Mouse (Mus musculus) heart, postnatal 0 days (tissue): Measurements from ENCODE around the gene Zfp609. TPM values are rescaled to one million over a fixed set of nuclear protein-coding genes. Genes with fewer than 3 reads are reported as not detected.

Experiments used
- ATAC-seq: fragments of 200-750 bp; cut with Nextera tagmentation; 2 replicates; pipeline ENCODE4 v1.8.0; 2017; ENCODE audit warnings: low read depth, moderate number of reproducible peaks, moderate library complexity; ENCODE audit not compliant: insufficient read depth
- DNase-seq: peaks from one replicate; pipeline ENCODE4 v3.0.0-alpha.2; 2016; ENCODE audit warnings: low spot score
- H3K27ac ChIP-seq: fragments of 300-500 bp; sonication (generic); 2 replicates; pipeline ENCODE4 v1.5.1; 2014; ENCODE audit warnings: low read depth, mild to moderate bottlenecking
- H3K27me3 ChIP-seq: fragments of 300-500 bp; sonication (generic); 2 replicates; pipeline ENCODE4 v1.6.1; 2014; ENCODE audit warnings: low read length, mixed read lengths; ENCODE audit not compliant: control insufficient read depth, insufficient read depth
- H3K36me3 ChIP-seq: fragments of 300-500 bp; sonication (generic); replicated peaks from 2 replicates; pipeline ENCODE4 v1.6.1; 2014; ENCODE audit warnings: low read length, mixed read lengths; ENCODE audit not compliant: control insufficient read depth, insufficient read depth
- H3K4me1 ChIP-seq: fragments of 300-500 bp; sonication (generic); 2 replicates; pipeline ENCODE4 v1.6.1; 2014; ENCODE audit warnings: antibody characterized with exemption; ENCODE audit not compliant: control insufficient read depth, insufficient read depth
- H3K4me2 ChIP-seq: fragments of 300-500 bp; sonication (generic); 2 replicates; pipeline ENCODE4 v1.6.1; 2014; ENCODE audit warnings: low read depth, mild to moderate bottlenecking, low read length, moderate library complexity
- H3K4me3 ChIP-seq: fragments of 300-500 bp; sonication (generic); 2 replicates; pipeline ENCODE4 v1.5.1; 2014; ENCODE audit warnings: low read depth, low read length
- H3K9ac ChIP-seq: fragments of 300-500 bp; sonication (generic); replicated peaks from 2 replicates; pipeline ENCODE4 v1.6.1; 2014; ENCODE audit warnings: low read depth, low read length, mixed read lengths
- H3K9me3 ChIP-seq: fragments of 300-500 bp; sonication (generic); replicated peaks from 2 replicates; pipeline ENCODE4 v1.6.1; 2016; ENCODE audit warnings: low read length; ENCODE audit not compliant: control insufficient read depth
- CTCF ChIP-seq: IDR thresholded peaks from 2 replicates; pipeline ENCODE4 v1.5.1; 2016; ENCODE audit warnings: antibody characterized with exemption, control low read depth, low read depth
- EP300 ChIP-seq: IDR thresholded peaks from 2 replicates; pipeline ENCODE4 v1.6.1; 2016; ENCODE audit warnings: antibody characterized with exemption, low read depth
- WGBS: fragments of 180-500 bp; shearing (Covaris S2); extraction: QIAGEN DNeasy Blood & Tissue Kit; methylation state at CpG from one replicate; pipeline ENCODE4 v1.1.7; 2014; 5-methylcytosine and 5-hydroxymethylcytosine counted together
- polyA plus RNA-seq: library from polyadenylated mRNA; unstranded; fragments of >200 nt; fragmentation: Nextera tagmentation; extraction: Ambion mirVana; gene quantifications from 2 replicates; pipeline ENCODE4 v1.2.1, GENCODE M21; 2015
- total RNA-seq: library from RNA; depleted of rRNA; stranded (reverse); fragments of >200 nt; gene quantifications from 2 replicates; pipeline ENCODE4 v1.2.3, GENCODE M21; 2014; ENCODE audit warnings: low replicate concordance

Zfp609 gene
- total and polyA plus RNA-seq, 2 experiments from 2014 or later = 2.9 to 7.6 TPM

DNA sequence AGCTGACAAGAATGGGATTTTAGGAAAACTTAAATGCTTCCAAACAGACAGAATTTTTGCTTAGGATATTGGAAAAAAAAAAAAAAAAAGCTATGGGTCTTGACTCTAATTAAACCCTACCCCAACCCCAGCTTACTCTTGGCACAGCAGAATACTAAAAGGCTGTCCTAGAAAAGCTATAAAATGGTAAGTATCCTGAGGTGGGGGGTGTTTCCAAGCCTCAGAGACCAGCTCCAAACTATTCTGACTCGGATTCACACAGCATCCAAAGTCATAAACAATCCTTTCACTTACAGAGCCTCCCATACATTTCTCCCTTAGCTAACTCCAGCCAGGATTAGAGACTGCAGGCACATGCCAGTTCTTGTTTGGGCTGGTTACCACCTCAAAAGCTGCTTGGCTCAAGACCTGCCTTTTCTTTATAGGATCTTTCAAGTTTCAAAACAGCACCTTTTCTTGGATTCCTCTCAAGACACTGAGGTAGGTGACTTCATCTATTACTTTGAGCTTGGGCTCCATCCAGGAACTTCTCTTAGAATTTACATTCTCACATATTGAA, 50.4 kb downstream of the Zfp609 start:
- no peak overlapping the region for H3K4me2 ChIP-seq
- no peak overlapping the region for H3K4me3 ChIP-seq
- H3K9ac ChIP-seq = no peak overlapping the region
- TF ChIP-seq CTCF = no peak
- TF ChIP-seq EP300 = no peak
- peaks cover 6% of the 10 kb centered on the region for H3K4me1 ChIP-seq
- no peak overlapping the region for H3K27ac ChIP-seq
- 0 out of 2 replicates have a peak, but pooled peaks cover 4% of the 10 kb centered on the region for H3K36me3 ChIP-seq
- no peaks in the 10 kb centered on the region for H3K27me3 ChIP-seq
- ATAC-seq (no peak), DNase-seq (no peak)
- WGBS = 23% methylated on average over 1 of the region's 1 CpGs
- peaks cover 5% of the 10 kb centered on the region; the same call in 1 of the 2 replicates for H3K9me3 ChIP-seq

DNA sequence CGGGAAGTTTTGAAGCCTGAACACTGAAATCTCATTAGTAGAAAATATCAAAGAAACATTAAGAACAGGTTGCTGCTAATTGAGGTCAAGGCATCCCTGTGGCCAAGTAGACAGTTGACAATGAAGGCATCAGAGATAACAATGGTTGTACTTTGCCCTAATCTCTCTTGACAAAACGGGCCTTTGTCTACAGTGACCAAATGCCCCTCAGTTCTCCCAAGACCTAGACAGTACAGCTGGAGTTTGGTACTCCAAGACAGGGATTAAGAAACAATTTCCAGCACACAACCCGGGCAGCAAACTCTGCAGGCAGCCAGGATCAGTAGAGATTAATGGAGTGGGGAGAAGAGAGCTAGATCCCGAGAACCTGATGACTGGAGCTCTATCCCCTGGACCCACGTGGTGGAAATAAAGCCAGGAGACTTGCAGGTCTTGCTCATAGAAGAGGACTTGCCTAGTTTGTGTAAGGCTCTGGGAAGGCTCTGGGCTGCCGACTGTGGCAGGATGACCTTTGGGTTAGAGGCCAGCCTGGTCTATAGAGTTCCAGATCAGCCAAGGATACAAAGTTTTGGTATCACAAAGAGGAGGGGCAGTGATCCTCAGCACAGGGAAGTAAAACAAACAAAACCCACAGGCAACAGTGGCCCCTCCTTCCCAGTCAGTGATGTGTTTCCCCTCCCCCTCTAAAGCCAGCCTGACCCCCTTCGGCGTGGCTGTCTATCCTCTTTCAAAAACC, 51.1 kb downstream of the Zfp609 start:
- 40% methylated on average over 8 of the region's 8 CpGs for WGBS
- TF ChIP-seq CTCF (no peak), EP300 (no peak)
- no peak for ATAC-seq

GRCm38 (mm10) chr9:65773783-65774182, 53.6 kb downstream of the Zfp609 start:
- TF ChIP-seq CTCF (no peak), EP300 (no peak)
- Histone ChIP-seq H3K9ac (no peak overlapping the region), H3K4me3 (no peak overlapping the region), H3K27me3 (no peaks in the 10 kb centered on the region), H3K4me2 (no peak overlapping the region), H3K9me3 (peaks cover 5% of the 10 kb centered on the region; the same call in 1 of the 2 replicates), H3K27ac (no peak overlapping the region), H3K4me1 (peaks cover 6% of the 10 kb centered on the region), H3K36me3 (0 out of 2 replicates have a peak, but pooled peaks cover 4% of the 10 kb centered on the region)
- DNase-seq (no peak), ATAC-seq (no peak)
- WGBS = 95% methylated on average over 7 of the region's 7 CpGs

More for the DNA sequence above, 51.1 kb downstream of the Zfp609 start:
- DNase-seq = no peak
- Histone ChIP-seq H3K27ac (no peak overlapping the region), H3K27me3 (no peaks in the 10 kb centered on the region), H3K36me3 (0 out of 2 replicates have a peak, but pooled peaks cover 4% of the 10 kb centered on the region), H3K4me1 (peaks cover 6% of the 10 kb centered on the region), H3K4me2 (no peak overlapping the region), H3K9me3 (peaks cover 5% of the 10 kb centered on the region; the same call in 1 of the 2 replicates), H3K4me3 (no peak overlapping the region), H3K9ac (no peak overlapping the region)

GRCm38 (mm10) chr9:65771011-65771664, 56.2 kb downstream of the Zfp609 start:
- TF ChIP-seq EP300 (no peak), CTCF (no peak)
- Histone ChIP-seq H3K27ac (no peak overlapping the region), H3K4me3 (no peak overlapping the region), H3K4me2 (no peak overlapping the region), H3K9me3 (peaks cover 5% of the 10 kb centered on the region; the same call in 1 of the 2 replicates), H3K9ac (no peak overlapping the region), H3K27me3 (no peaks in the 10 kb centered on the region), H3K4me1 (no peaks in the 10 kb centered on the region; the same call in 1 of the 2 replicates), H3K36me3 (0 out of 2 replicates have a peak, but pooled peaks cover 4% of the 10 kb centered on the region)
- no peak for DNase-seq
- ATAC-seq = no peak
- WGBS = 29% methylated on average over 11 of the region's 11 CpGs

DNA sequence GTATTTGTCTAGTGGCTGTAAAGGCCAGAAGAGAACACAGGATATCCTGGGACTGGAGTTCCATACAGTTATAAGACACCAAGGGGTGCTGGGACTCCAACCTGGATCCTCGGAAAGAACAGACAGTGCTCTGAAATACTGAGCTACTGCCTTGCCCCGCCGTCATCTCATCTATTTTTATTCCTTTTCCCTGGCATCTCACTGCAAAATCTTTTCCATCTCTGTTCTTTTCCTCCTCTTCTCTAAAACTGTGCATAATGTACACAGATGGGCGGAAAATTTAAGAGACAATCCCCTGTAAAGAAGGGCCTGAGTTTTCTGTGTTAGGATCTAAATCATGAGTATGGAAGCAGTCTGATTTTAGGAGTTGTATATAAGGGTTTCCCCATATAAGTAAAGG, 64.6 kb downstream of the Zfp609 start:
- no peak overlapping the region for H3K27ac ChIP-seq
- H3K27me3 ChIP-seq = no peaks in the 10 kb centered on the region
- H3K9me3 ChIP-seq = no peaks in the 10 kb centered on the region
- no peak for ATAC-seq
- 85% methylated on average over 4 of the region's 4 CpGs for WGBS
- no peak for DNase-seq
- H3K4me3 ChIP-seq = no peak overlapping the region
- 0 out of 2 replicates have a peak, but pooled peaks cover 4% of the 10 kb centered on the region for H3K4me1 ChIP-seq
- TF ChIP-seq EP300 (no peak), CTCF (no peak)
- no peak overlapping the region for H3K9ac ChIP-seq
- no peak overlapping the region for H3K4me2 ChIP-seq
- H3K36me3 ChIP-seq = no peaks in the 10 kb centered on the region
